In genomic region chr19:4811063-4811908, GRCm38 (mm10) we compare ENCODE assay signal across 8 mouse cellular contexts. TPM values are rescaled to one million over a fixed set of nuclear protein-coding genes. Genes with fewer than 3 reads are reported as not detected.
DNase-seq lines count a peak whose midpoint lies in the region; ATAC-seq lines count a peak whose summit lies in the region.

Gene Gm21992, minus strand, starts transcription at chr19:4811612.
Gene Rbm14, minus strand, starts transcription at chr19:4811634.

- H3K27ac ChIP-seq in forebrain, embryonic 14.5 days (ENCODE audit: low read depth, low read length): peak within 1 kb of the TSS; percentile 87
- H3K27ac ChIP-seq in neural tube, embryonic 15.5 days (replicated peaks): peak within 1 kb of the TSS; percentile 94

- no peaks in the 10 kb centered on the region for H3K27me3 ChIP-seq in forebrain, embryonic 14.5 days (replicated peaks; ENCODE audit: control insufficient read depth, insufficient read depth, low read length)
- no peaks in the 10 kb centered on the region for H3K27me3 ChIP-seq in neural tube, embryonic 15.5 days (replicated peaks)

- H3K9me3 ChIP-seq in forebrain, embryonic 14.5 days (replicated peaks; ENCODE audit: control insufficient read depth, low read length): 0 out of 2 replicates have a peak, but pooled peaks cover 2% of the 10 kb centered on the region
- H3K9me3 ChIP-seq in neural tube, embryonic 15.5 days (replicated peaks): no peaks in the 10 kb centered on the region

- H3K4me3 ChIP-seq in forebrain, embryonic 14.5 days (ENCODE audit: low read depth, low read length): peak within 1 kb of the TSS; percentile 79
- peak within 1 kb of the TSS; percentile 87 for H3K4me3 ChIP-seq in neural tube, embryonic 15.5 days (replicated peaks)

- peak within 1 kb of the TSS; percentile 84 for H3K9ac ChIP-seq in forebrain, embryonic 14.5 days (ENCODE audit: low read length)
- H3K9ac ChIP-seq in neural tube, embryonic 15.5 days (replicated peaks): peak within 1 kb of the TSS; percentile 85

- peaks cover 17% of the 10 kb centered on the region for H3K4me1 ChIP-seq in forebrain, embryonic 14.5 days (ENCODE audit: control insufficient read depth, insufficient read depth, low read length)
- H3K4me1 ChIP-seq in neural tube, embryonic 15.5 days: peaks cover 31% of the 10 kb centered on the region

- intact Hi-C loops in heart, postnatal 14 days (cut with DNase I): no loop called here

- peak; percentile 99 for DNase-seq in ES-CJ7 (ENCODE audit: low read depth, low spot score)
- DNase-seq in cerebellum, adult 11 months: peak; percentile 98
- peak; percentile 99 for DNase-seq in forebrain, embryonic 14.5 days (ENCODE audit: low spot score)
- peak; percentile 97 for DNase-seq in heart, postnatal 14 days
- DNase-seq in layer of hippocampus, adult 11-12 months (ENCODE audit: low spot score): peak; percentile 99
- DNase-seq in lung, adult 18-20 months: peak; percentile 99
- peak; percentile 99 for DNase-seq in testis, postnatal 14 days (ENCODE audit: low spot score)

- ATAC-seq in forebrain, embryonic 14.5 days: peak; percentile 99
- ATAC-seq in neural tube, embryonic 15.5 days (ENCODE audit: low FRiP score): peak; percentile 98

- H3K36me3 ChIP-seq in forebrain, embryonic 14.5 days (ENCODE audit: control insufficient read depth, insufficient read depth, low read length): no peaks in the 10 kb centered on the region
- no peaks in the 10 kb centered on the region for H3K36me3 ChIP-seq in neural tube, embryonic 15.5 days

- under 1% methylated on average over 83 of the region's 83 CpGs for whole genome bisulfite sequencing in forebrain, embryonic 14.5 days
- under 1% methylated on average over 83 of the region's 83 CpGs for WGBS in neural tube, embryonic 15.5 days

- peak within 1 kb of the TSS; percentile 88 for H3K4me2 ChIP-seq in forebrain, embryonic 14.5 days (ENCODE audit: low read length)
- peak within 1 kb of the TSS; percentile 85 for H3K4me2 ChIP-seq in neural tube, embryonic 15.5 days

RNA-seq across cellular contexts. Expression of gene Gm21992, which starts in this region (rescaled TPM):
- polyA plus RNA-seq in forebrain, embryonic 14.5 days (2014; fragmentation: Nextera tagmentation; extraction: Ambion mirVana): 9.4 TPM in 2 replicates
- total RNA-seq in heart, postnatal 14 days (2021): 10 to 100 TPM; 21.1 to 24.7 TPM
- polyA plus RNA-seq in neural tube, embryonic 15.5 days (2015; fragmentation: Nextera tagmentation; extraction: Ambion mirVana): 14.8 and 20.1 TPM in 2 replicates

RNA-seq across cellular contexts. Expression of gene Rbm14, which starts in this region (rescaled TPM):
- 69.1 and 79.5 TPM in 2 replicates for polyA plus RNA-seq in forebrain, embryonic 14.5 days (2014; fragmentation: Nextera tagmentation; extraction: Ambion mirVana)
- total RNA-seq in heart, postnatal 14 days (2021): 10 to 100 TPM; 25.3 to 32.3 TPM
- polyA plus RNA-seq in neural tube, embryonic 15.5 days (2015; fragmentation: Nextera tagmentation; extraction: Ambion mirVana): 55.0 and 65.1 TPM in 2 replicates

Comparison
In these comparisons a context has a peak if more than half of its experiments do, and no peak if none do; other contexts are left out.
1. Peak in every context shown above with its lines: DNase-seq, ATAC-seq, H3K4me3 ChIP-seq and H3K27ac ChIP-seq.